Mouse (Mus musculus) central nervous system, embryonic 11.5 days (tissue): ENCODE data around the gene Lrrn4. TPM values are rescaled to one million over a fixed set of nuclear protein-coding genes. Genes with fewer than 3 reads are reported as not detected.

Experiments used
- polyA plus RNA-seq: library from polyadenylated mRNA; depleted of rRNA; stranded (reverse); fragments of >200 nt; gene quantifications from 2 replicates; pipeline ENCODE4 v1.2.3, GENCODE M21; 2012; rRNA removed

The Lrrn4 gene
- 0.55 and 1.9 TPM in 2 replicates for polyA plus RNA-seq

DNA sequence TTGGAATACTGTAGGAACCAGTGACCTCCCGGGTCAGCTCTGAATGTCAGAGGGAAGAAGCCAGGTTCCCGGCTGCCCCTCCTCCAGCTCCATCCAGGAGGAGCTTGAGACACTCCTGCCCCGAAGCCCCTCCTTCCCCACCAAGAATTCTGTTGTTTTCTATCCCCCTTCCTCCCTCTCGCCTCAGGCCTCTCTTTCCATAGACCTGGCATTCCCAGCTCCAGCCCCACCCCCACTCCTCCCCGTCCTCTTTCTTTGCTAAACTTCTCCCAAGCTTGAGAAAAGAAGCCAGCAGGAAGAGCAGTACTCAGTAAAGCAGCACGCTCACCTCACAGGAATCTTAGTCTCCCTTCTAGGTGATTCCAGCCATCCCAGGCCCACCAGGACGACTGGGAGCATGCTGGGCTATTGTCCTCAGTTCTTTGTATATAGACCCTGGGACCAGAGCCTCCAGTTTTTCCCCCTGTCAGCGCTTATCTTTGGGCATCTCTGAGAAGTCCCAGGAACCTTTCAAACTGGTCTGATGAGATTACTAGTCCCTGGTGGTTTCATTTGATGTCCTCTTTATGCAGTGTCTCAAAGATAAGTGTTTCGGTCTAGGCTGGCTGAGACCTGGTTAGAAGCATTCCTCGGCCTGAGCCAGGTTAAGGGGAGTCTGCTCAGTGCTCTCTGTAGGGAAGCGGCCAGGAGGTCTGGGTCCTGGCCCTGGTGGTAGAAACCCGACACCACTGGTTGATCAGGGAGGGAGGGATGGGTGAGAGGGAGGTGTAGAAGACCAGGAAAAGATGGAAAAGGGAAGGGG lies at the start of gene Lrrn4:
Lrrn4 (minus strand) TSS at position 48 of the 802 bp plus-strand sequence.

DNA sequence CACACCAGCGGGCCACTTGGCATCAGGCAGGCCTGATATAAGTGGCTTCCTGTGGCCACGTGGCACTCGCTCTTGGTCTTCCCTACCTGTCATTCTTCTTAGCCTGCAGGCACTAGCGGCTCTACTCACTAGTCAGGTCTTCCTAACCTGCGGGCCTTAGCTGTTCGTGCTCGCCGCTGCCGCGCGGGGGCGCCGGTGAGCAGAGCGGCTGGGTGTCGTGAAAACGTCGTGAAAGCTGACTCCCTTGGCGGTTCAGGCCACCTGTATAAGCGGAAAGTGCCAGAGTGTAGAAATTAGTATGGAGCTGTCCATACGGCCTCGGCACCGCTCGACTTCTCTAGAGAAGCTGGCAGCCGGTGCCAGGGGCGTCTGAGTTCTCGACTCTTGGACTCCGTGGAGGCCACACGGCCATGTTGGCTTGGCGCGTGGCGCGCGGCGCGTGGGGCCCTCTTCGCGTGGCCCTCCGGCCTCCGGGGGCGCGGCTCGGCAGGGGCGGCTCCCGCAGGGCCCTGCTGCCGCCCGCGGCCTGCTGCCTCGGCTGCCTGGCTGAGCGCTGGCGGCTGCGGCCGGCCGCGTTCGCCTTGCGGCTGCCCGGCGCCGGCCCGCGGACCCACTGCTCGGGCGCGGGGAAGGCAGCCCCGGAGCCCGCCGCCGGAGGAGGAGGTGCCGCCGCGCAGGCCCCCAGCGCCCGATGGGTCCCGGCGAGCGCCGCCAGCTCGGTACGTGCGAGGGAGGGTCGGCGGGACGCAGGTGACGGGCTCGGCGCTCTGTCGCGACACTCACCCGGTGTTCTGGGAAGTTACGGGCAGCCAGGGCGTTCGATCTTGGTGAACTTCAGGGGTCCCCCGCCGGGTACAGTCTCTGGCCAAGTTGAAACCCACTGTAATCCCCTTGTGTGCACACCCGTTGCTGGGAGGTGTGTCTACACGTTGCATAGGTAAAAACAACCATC lies 34.0 kb downstream of the Lrrn4 start, which contains the start of gene Crls1:
Crls1 (plus strand) TSS at position 260 of the 952 bp plus-strand sequence.

Other genes starting within 250 kb of the Lrrn4 start
- 18.6 and 19.1 TPM in 2 replicates for gene Shld1, start 194.0 kb downstream of the Lrrn4 start, polyA plus RNA-seq
- 11.1 and 30.2 TPM in 2 replicates for gene Chgb, start 99.6 kb downstream of the Lrrn4 start, polyA plus RNA-seq
- 34.7 and 35.5 TPM in 2 replicates for gene Trmt6, start 64.8 kb downstream of the Lrrn4 start, polyA plus RNA-seq
- 18.0 and 18.1 TPM in 2 replicates for gene Mcm8, start 64.8 kb downstream of the Lrrn4 start, polyA plus RNA-seq
- gene Crls1, start 34.2 kb downstream of the Lrrn4 start, polyA plus RNA-seq, result 18.8 and 34.1 TPM in 2 replicates
- gene Fermt1, start 65.0 kb upstream of the Lrrn4 start, polyA plus RNA-seq, result 0.40 and 1.5 TPM in 2 replicates